Mouse (Mus musculus): Measurements from ENCODE around the gene Trappc2.

DNA sequence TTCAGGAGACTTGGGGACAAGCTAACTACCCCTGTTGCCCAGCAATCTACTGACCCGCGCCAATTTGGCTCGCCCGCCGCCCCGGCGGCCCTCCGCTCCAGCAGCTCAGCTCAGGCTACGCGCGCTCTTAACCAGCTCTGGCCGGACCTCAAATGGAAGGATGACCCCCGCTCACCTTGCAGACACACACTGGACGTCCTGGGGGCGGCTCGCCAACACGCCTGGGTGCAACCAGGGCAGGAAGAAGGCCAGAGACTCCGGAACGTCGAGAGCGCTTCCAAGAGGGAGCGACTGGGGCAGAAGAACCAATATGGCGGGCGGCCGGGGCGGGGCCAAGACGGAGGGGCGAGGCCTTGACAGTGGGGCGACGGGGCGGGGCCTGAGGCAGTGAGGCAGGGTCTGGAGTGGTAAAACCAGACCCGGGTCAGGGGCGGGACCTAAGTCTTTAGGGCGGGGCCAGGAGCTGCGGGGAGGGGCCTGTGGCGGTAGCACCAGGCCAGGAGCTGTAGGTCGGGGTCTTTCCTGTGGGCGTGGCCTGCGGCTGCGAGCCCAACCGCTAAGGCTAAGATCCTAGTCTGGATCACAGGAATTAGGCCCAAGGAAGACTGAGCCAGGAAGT is 39.1 kb downstream of the Trappc2 start, which contains the start of gene Rab9:
- no peak for TF ChIP-seq CTCF (IDR thresholded peaks at IDR 0.05; ENCODE audit: low read depth)
- TF ChIP-seq EP300 (IDR thresholded peaks at IDR 0.05; ENCODE audit: low read depth): no peak

Data from liver, postnatal 0 days (tissue).